Mouse (Mus musculus) kidney, postnatal 4 days (tissue): ENCODE measurements around the gene Hs6st2.

Experiments
- DNase-seq, 2 experiments: peaks; one replicate each; pipeline ENCODE4 v3.0.0; 2021; ENCODE audit warnings: mixed read lengths in 2 of 2

Gene Hs6st2

GRCm38 (mm10) chrX:51581704-51582103 lies 100.0 kb downstream of the Hs6st2 start:
- DNase-seq: no peak

GRCm38 (mm10) chrX:51561880-51562279 lies 119.8 kb downstream of the Hs6st2 start:
- peak; percentile 17 to 33 for DNase-seq

GRCm38 (mm10) chrX:51539626-51540025 lies 142.0 kb downstream of the Hs6st2 start:
- no peak for DNase-seq

GRCm38 (mm10) chrX:51537082-51537481 lies 144.6 kb downstream of the Hs6st2 start:
- no peak for DNase-seq

GRCm38 (mm10) chrX:51535226-51535625 lies 146.4 kb downstream of the Hs6st2 start:
- DNase-seq: no peak

GRCm38 (mm10) chrX:51531136-51531535 lies 150.5 kb downstream of the Hs6st2 start:
- DNase-seq: no peak

- DNase-seq: no peak
Measured at GRCm38 (mm10) chrX:51528601-51529000, 153.1 kb downstream of the Hs6st2 start.

GRCm38 (mm10) chrX:51514831-51515230 lies 166.8 kb downstream of the Hs6st2 start:
- DNase-seq: peak; percentile 5 to 29

- DNase-seq: no peak
Measured at GRCm38 (mm10) chrX:51506526-51506925, 175.1 kb downstream of the Hs6st2 start.

- no peak for DNase-seq
Measured at GRCm38 (mm10) chrX:51505691-51506090, 176.0 kb downstream of the Hs6st2 start.

GRCm38 (mm10) chrX:51503781-51504471 lies 177.7 kb downstream of the Hs6st2 start:
- no peak for DNase-seq

- DNase-seq: no peak
Measured at GRCm38 (mm10) chrX:51497831-51498230, 183.8 kb downstream of the Hs6st2 start.

GRCm38 (mm10) chrX:51488374-51488773 lies 193.3 kb downstream of the Hs6st2 start:
- DNase-seq: no peak

- no peak for DNase-seq
Measured at GRCm38 (mm10) chrX:51469411-51469810, 212.2 kb downstream of the Hs6st2 start.

- no peak for DNase-seq
Measured at GRCm38 (mm10) chrX:51461413-51461812, 220.2 kb downstream of the Hs6st2 start.

GRCm38 (mm10) chrX:51443366-51443765 lies 238.3 kb downstream of the Hs6st2 start:
- DNase-seq: no peak

GRCm38 (mm10) chrX:51431706-51432105 lies 249.9 kb downstream of the Hs6st2 start:
- no peak for DNase-seq

- no peak for DNase-seq
Measured at GRCm38 (mm10) chrX:51425031-51425430, 256.6 kb downstream of the Hs6st2 start.

- DNase-seq: no peak
Measured at GRCm38 (mm10) chrX:51410289-51410688, 271.4 kb downstream of the Hs6st2 start.

- DNase-seq: no peak
Measured at GRCm38 (mm10) chrX:51397457-51397856, 284.2 kb downstream of the Hs6st2 start.

GRCm38 (mm10) chrX:51374670-51375069 lies 307.0 kb downstream of the Hs6st2 start:
- peak; percentile 80 to 85 for DNase-seq

GRCm38 (mm10) chrX:51372477-51373239 lies 309.0 kb downstream of the Hs6st2 start:
- DNase-seq: peak; percentile 51 to 65

- DNase-seq: no peak
Measured at GRCm38 (mm10) chrX:51349682-51350081, 332.0 kb downstream of the Hs6st2 start.

GRCm38 (mm10) chrX:51343595-51343994 lies 338.1 kb downstream of the Hs6st2 start:
- no peak for DNase-seq
